Mouse (Mus musculus): ENCODE measurements around the gene Jph2. TPM values are rescaled to one million over a fixed set of nuclear protein-coding genes. Genes with fewer than 3 reads are reported as not detected.
"Not testable (repeated sequence)": the region's sequence is repeated elsewhere in the genome, so short reads cannot be mapped to it uniquely, and the experiment has no call there.

Jph2 gene
- total RNA-seq, 2 experiments from 2014 or later: 374 to 418 TPM

GRCm38 (mm10) chr2:163412846-163413590 lies 15.2 kb upstream of the Jph2 start:
- intact Hi-C loops (cut with DNase I): no loop called here
- no peak for DNase-seq (ENCODE audit: low spot score)

GRCm38 (mm10) chr2:163412419-163412818 lies 14.6 kb upstream of the Jph2 start:
- intact Hi-C loops (cut with DNase I): no loop called here

GRCm38 (mm10) chr2:163411840-163412239 lies 14.0 kb upstream of the Jph2 start:
- intact Hi-C loops (cut with DNase I): no loop called here
- no peak for DNase-seq (ENCODE audit: low spot score)

More at GRCm38 (mm10) chr2:163412419-163412818, 14.6 kb upstream of the Jph2 start:
- DNase-seq (ENCODE audit: low spot score): no peak

GRCm38 (mm10) chr2:163411344-163411743 lies 13.6 kb upstream of the Jph2 start:
- DNase-seq (ENCODE audit: low spot score); intact Hi-C loops (cut with DNase I): not testable (repeated sequence)

- intact Hi-C loops (cut with DNase I): no loop called here
- no peak for DNase-seq (ENCODE audit: low spot score)
These were observed 12.4 kb upstream of the Jph2 start for GRCm38 (mm10) chr2:163410211-163410610.

GRCm38 (mm10) chr2:163404037-163404815 lies 6.4 kb upstream of the Jph2 start:
- no peak for DNase-seq (ENCODE audit: low spot score)
- intact Hi-C loops (cut with DNase I): loop anchor here (5.0 kb wide), 3 partner anchors 127 to 482 kb away; no protein-coding TSS in a partner anchor

GRCm38 (mm10) chr2:163401221-163401620 lies 3.4 kb upstream of the Jph2 start:
- intact Hi-C loops (cut with DNase I): loop anchor here (1.0 to 5.0 kb wide), 4 partner anchors 61 to 479 kb away; no protein-coding TSS in a partner anchor
- DNase-seq (ENCODE audit: low spot score): peak; percentile 42

GRCm38 (mm10) chr2:163399222-163399621 lies 1.4 kb upstream of the Jph2 start:
- no peak for DNase-seq (ENCODE audit: low spot score)
- intact Hi-C loops (cut with DNase I): no loop called here

- DNase-seq (ENCODE audit: low spot score): no peak
- intact Hi-C loops (cut with DNase I): no loop called here
These were observed 977 bp upstream of the Jph2 start for GRCm38 (mm10) chr2:163398770-163399169.

GRCm38 (mm10) chr2:163397071-163397470 lies 722 bp downstream of the Jph2 start:
- intact Hi-C loops (cut with DNase I): no loop called here
- DNase-seq (ENCODE audit: low spot score): no peak

- no peak for DNase-seq (ENCODE audit: low spot score)
- intact Hi-C loops (cut with DNase I): no loop called here
These were observed 2.8 kb downstream of the Jph2 start for GRCm38 (mm10) chr2:163394977-163395376.

GRCm38 (mm10) chr2:163393976-163394375 lies 3.8 kb downstream of the Jph2 start:
- intact Hi-C loops (cut with DNase I): no loop called here
- no peak for DNase-seq (ENCODE audit: low spot score)

GRCm38 (mm10) chr2:163393241-163393640 lies 4.6 kb downstream of the Jph2 start:
- intact Hi-C loops (cut with DNase I): no loop called here
- DNase-seq (ENCODE audit: low spot score): no peak

- intact Hi-C loops (cut with DNase I): no loop called here
- DNase-seq (ENCODE audit: low spot score): peak; percentile 52
These were observed 5.4 kb downstream of the Jph2 start for GRCm38 (mm10) chr2:163392436-163392835.

GRCm38 (mm10) chr2:163386423-163387190 lies 11.2 kb downstream of the Jph2 start:
- intact Hi-C loops (cut with DNase I): no loop called here
- DNase-seq (ENCODE audit: low spot score): peak; percentile 63

- intact Hi-C loops (cut with DNase I): no loop called here
- no peak for DNase-seq (ENCODE audit: low spot score)
These were observed 12.7 kb downstream of the Jph2 start for GRCm38 (mm10) chr2:163385126-163385525.

- DNase-seq (ENCODE audit: low spot score): no peak
- intact Hi-C loops (cut with DNase I): no loop called here
These were observed 16.5 kb downstream of the Jph2 start for GRCm38 (mm10) chr2:163381246-163381645.

- DNase-seq (ENCODE audit: low spot score): no peak
- intact Hi-C loops (cut with DNase I): no loop called here
These were observed 18.4 kb downstream of the Jph2 start for GRCm38 (mm10) chr2:163379366-163379765.

GRCm38 (mm10) chr2:163376082-163376481 lies 21.7 kb downstream of the Jph2 start:
- no peak for DNase-seq (ENCODE audit: low spot score)
- intact Hi-C loops (cut with DNase I): no loop called here

- DNase-seq (ENCODE audit: low spot score): no peak
- intact Hi-C loops (cut with DNase I): no loop called here
These were observed 22.3 kb downstream of the Jph2 start for GRCm38 (mm10) chr2:163375468-163375867.
